Mouse (Mus musculus) liver, embryonic 16.5 days (tissue): Measurements from ENCODE around the gene Pax2. TPM values are rescaled to one million over a fixed set of nuclear protein-coding genes. Genes with fewer than 3 reads are reported as not detected.

ENCODE experiments used
- ATAC-seq: fragments of 200-750 bp; cut with Nextera tagmentation; 2 replicates; pipeline ENCODE4 v1.8.0; 2017; ENCODE audit warnings: low read depth, mild to moderate bottlenecking, moderate number of reproducible peaks, moderate library complexity
- H3K27ac ChIP-seq: fragments of 300-500 bp; sonication (generic); 2 replicates; pipeline ENCODE4 v1.5.1; 2014; ENCODE audit warnings: mild to moderate bottlenecking, low read length
- H3K27me3 ChIP-seq: fragments of 300-500 bp; sonication (generic); 2 replicates; pipeline ENCODE4 v1.6.1; 2014; ENCODE audit warnings: low read depth, low read length, mixed read lengths; ENCODE audit not compliant: control insufficient read depth, insufficient read depth
- H3K36me3 ChIP-seq: fragments of 300-500 bp; sonication (generic); 2 replicates; pipeline ENCODE4 v1.6.1; 2014; ENCODE audit warnings: mild to moderate bottlenecking; ENCODE audit not compliant: control insufficient read depth, insufficient read depth
- H3K4me1 ChIP-seq: fragments of 300-500 bp; sonication (generic); 2 replicates; pipeline ENCODE4 v1.6.1; 2014; ENCODE audit warnings: low read depth, low read length, mixed read lengths; ENCODE audit not compliant: control insufficient read depth
- H3K4me2 ChIP-seq: fragments of 300-500 bp; sonication (generic); 2 replicates; pipeline ENCODE4 v1.6.1; 2014; ENCODE audit warnings: low read depth, low read length, mixed read lengths
- H3K4me3 ChIP-seq: fragments of 300-500 bp; sonication (generic); 2 replicates; pipeline ENCODE4 v1.5.1; 2014; ENCODE audit warnings: low read depth, mild to moderate bottlenecking, low read length
- H3K9ac ChIP-seq: fragments of 300-500 bp; sonication (generic); 2 replicates; pipeline ENCODE4 v1.6.1; 2014; ENCODE audit warnings: low read depth, low read length
- H3K9me3 ChIP-seq: fragments of 300-500 bp; sonication (generic); replicated peaks from 2 replicates; pipeline ENCODE4 v1.6.1; 2016; ENCODE audit warnings: low read length; ENCODE audit not compliant: control insufficient read depth
- WGBS: fragments of 180-500 bp; shearing (Covaris S2); extraction: QIAGEN DNeasy Blood & Tissue Kit; methylation state at CpG from one replicate; pipeline ENCODE4 v1.1.7; 2014; ENCODE audit not compliant: insufficient replicate concordance; 5-methylcytosine and 5-hydroxymethylcytosine counted together
- polyA plus RNA-seq: library from polyadenylated mRNA; unstranded; fragments of >200 nt; fragmentation: Nextera tagmentation; extraction: Ambion mirVana; gene quantifications from 2 replicates; pipeline ENCODE4 v1.2.1, GENCODE M21; 2015

Pax2 gene
- polyA plus RNA-seq, 1 experiment from 2014 or later: not detected

- no peaks in the 10 kb centered on the region for H3K9me3 ChIP-seq
- ATAC-seq: no peak
- H3K4me1 ChIP-seq: no peaks in the 10 kb centered on the region
- H3K27me3 ChIP-seq: peaks cover 66% of the 10 kb centered on the region
- H3K9ac ChIP-seq: no peak overlapping the region
- no peak overlapping the region for H3K27ac ChIP-seq
- H3K4me3 ChIP-seq: no peak overlapping the region
- no peaks in the 10 kb centered on the region for H3K36me3 ChIP-seq
- WGBS: 2% methylated on average over 21 of the region's 21 CpGs
- no peak overlapping the region for H3K4me2 ChIP-seq
These were observed 21.7 kb upstream of the Pax2 start for GRCm38 (mm10) chr19:44734116-44734515.

DNA sequence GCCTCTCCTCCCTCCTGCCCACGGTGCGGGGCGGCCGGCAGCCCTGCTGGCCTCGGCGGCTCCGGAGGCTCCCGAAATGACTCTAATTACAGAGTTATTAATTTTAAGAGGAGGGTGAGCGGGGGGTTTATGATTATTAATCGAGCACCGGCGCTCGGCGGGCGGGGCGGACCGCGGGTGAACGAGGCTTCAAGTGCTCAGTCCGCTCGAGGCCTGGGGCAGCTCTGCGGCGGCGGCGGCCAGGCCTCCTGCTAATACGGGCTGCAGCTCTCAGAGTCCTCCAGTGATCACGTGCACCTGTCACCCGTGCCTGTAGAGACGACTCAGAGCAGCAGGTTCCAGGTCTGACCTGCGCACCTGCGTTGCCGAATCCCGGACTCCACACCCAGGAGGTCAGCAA, 21.2 kb upstream of the Pax2 start:
- no peak overlapping the region for H3K4me2 ChIP-seq

DNA sequence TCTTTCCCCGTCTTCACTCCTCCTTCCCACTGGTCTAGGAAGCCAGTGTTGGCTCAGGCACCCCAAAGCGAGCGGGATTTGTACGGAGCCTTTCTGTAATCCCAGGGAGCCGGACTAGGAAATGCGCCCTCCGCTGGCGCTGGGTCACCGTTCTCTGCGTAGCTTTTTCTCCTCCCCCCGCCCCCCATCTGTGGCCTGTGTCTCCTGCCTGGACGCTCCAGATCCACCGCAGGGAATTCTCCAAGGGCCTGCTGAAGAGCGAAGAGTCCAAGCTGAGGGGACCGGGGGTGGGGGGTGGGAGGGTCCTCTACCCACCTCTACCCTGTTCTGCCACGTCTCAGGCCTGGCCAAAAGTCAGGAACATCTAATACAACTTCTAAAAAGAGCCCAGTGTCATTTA, 15.5 kb upstream of the Pax2 start:
- ATAC-seq: no peak
- H3K9me3 ChIP-seq: no peaks in the 10 kb centered on the region
- no peaks in the 10 kb centered on the region for H3K4me1 ChIP-seq
- no peak overlapping the region for H3K9ac ChIP-seq
- no peak overlapping the region for H3K27ac ChIP-seq
- peaks cover 89% of the 10 kb centered on the region for H3K27me3 ChIP-seq
- H3K36me3 ChIP-seq: no peaks in the 10 kb centered on the region
- 3% methylated on average over 16 of the region's 16 CpGs for WGBS
- no peak overlapping the region for H3K4me2 ChIP-seq
- no peak overlapping the region for H3K4me3 ChIP-seq

More for the DNA sequence above, 21.2 kb upstream of the Pax2 start:
- no peaks in the 10 kb centered on the region for H3K9me3 ChIP-seq
- no peaks in the 10 kb centered on the region for H3K36me3 ChIP-seq
- H3K4me1 ChIP-seq: no peaks in the 10 kb centered on the region
- no peak overlapping the region for H3K27ac ChIP-seq
- no peak for ATAC-seq
- no peak overlapping the region for H3K9ac ChIP-seq
- no peak overlapping the region for H3K4me3 ChIP-seq
- WGBS: 4% methylated on average over 33 of the region's 33 CpGs
- peaks cover 71% of the 10 kb centered on the region for H3K27me3 ChIP-seq

GRCm38 (mm10) chr19:44741091-44741763, 14.6 kb upstream of the Pax2 start:
- peak overlapping the region; percentile 39; the same call in 1 of the 2 replicates for H3K4me2 ChIP-seq
- peaks cover 91% of the 10 kb centered on the region for H3K27me3 ChIP-seq
- 1% methylated on average over 48 of the region's 48 CpGs for WGBS
- no peaks in the 10 kb centered on the region for H3K4me1 ChIP-seq
- H3K9me3 ChIP-seq: no peaks in the 10 kb centered on the region
- H3K36me3 ChIP-seq: no peaks in the 10 kb centered on the region
- no peak overlapping the region for H3K27ac ChIP-seq
- H3K4me3 ChIP-seq: peak overlapping the region; percentile 25
- no peak overlapping the region for H3K9ac ChIP-seq
- no peak for ATAC-seq

- Histone ChIP-seq H3K4me1 (no peaks in the 10 kb centered on the region), H3K9ac (no peak overlapping the region), H3K36me3 (no peaks in the 10 kb centered on the region), H3K9me3 (no peaks in the 10 kb centered on the region), H3K27ac (no peak overlapping the region), H3K4me3 (peak overlapping the region; percentile 25; the same call in 1 of the 2 replicates), H3K4me2 (peak overlapping the region; percentile 39; the same call in 1 of the 2 replicates), H3K27me3 (peaks cover 91% of the 10 kb centered on the region)
- WGBS: 2% methylated on average over 13 of the region's 13 CpGs
- no peak for ATAC-seq
These were observed 14.1 kb upstream of the Pax2 start for GRCm38 (mm10) chr19:44741764-44742127.

DNA sequence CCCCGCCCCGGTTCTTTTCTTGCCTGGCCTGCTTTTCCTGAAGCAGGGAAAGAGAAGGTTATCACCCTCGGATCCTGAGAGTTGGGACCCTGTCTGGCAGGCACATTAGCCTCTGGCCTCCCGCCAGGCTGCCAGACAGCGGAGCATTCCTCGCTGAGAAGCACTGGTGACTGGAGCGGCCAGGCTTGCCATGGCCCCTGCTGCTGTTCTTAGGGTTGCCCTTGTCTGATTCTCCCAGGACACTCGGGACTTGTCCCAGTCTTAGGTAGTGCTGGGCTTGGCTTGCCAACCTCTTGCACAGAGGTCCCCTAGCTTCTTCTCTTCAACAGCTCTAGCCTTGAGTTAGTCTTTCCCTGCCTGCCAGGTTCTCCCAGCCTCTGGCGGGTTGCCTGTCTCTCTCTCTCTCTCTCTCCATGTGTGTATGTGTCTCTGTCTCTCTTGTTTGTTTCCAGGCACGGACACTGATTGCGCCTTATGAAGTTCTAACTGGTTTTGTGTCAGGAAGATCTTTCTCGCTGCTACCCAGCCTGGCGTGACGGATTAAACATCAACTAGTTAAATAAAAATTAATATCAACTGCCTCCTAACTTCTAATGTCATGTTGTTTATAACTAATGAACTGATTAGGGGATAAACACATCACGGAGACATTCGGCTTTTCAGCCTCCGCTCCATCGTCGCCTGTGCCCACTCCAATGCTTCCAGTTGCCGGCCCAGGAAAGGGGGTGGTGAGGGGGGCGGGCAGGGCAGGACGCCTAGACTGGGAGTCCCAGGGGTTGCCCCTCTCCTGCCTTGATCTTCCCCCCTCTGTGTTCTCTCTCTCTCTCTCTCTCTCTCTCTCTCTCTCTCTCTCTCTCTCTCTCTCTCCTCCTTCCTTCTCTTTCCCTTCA, 13.5 kb upstream of the Pax2 start:
- WGBS: 1% methylated on average over 22 of the region's 22 CpGs
- H3K4me1 ChIP-seq: no peaks in the 10 kb centered on the region
- H3K27me3 ChIP-seq: peaks cover 91% of the 10 kb centered on the region
- H3K4me3 ChIP-seq: no peak overlapping the region
- H3K9me3 ChIP-seq: no peaks in the 10 kb centered on the region
- no peak overlapping the region for H3K4me2 ChIP-seq
- no peak overlapping the region for H3K27ac ChIP-seq
- H3K36me3 ChIP-seq: no peaks in the 10 kb centered on the region
- H3K9ac ChIP-seq: no peak overlapping the region
- no peak for ATAC-seq

- H3K36me3 ChIP-seq: no peaks in the 10 kb centered on the region
- no peaks in the 10 kb centered on the region for H3K9me3 ChIP-seq
- no peak for ATAC-seq
- no peak overlapping the region for H3K4me3 ChIP-seq
- no peak overlapping the region for H3K9ac ChIP-seq
- no peak overlapping the region for H3K4me2 ChIP-seq
- H3K27ac ChIP-seq: no peak overlapping the region
- no peaks in the 10 kb centered on the region for H3K4me1 ChIP-seq
- peaks cover 92% of the 10 kb centered on the region for H3K27me3 ChIP-seq
- WGBS: 0% methylated on average over 2 of the region's 2 CpGs
These were observed 12.8 kb upstream of the Pax2 start for GRCm38 (mm10) chr19:44743021-44743415.

DNA sequence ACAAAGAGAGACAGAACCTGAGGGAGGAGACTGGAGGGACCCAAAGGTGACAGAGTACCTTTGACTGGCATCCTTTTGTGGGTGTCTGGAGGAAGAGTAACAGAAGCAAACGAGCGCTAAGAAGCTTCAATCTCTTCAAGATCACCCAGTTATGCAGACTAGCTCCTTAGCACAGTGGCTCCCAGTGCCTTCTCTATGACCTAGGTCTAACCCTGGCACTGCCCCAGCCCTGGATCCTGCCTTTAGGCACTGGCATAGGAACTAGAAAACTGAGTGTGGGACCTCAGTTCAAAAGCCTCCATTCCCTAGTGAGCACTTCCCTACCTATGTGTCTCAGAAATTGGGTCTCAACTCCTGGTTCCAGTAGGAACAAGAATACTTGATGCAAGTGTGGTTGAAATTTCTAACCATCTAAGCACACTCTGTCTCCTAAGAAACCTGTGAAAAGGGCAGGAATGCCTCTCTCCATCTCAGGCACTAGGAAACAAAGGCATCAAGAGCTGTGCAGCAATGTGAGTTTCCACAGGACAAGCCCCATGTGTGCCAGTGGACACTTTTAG, 11.8 kb upstream of the Pax2 start:
- WGBS: 0% methylated on average over 2 of the region's 2 CpGs
- ATAC-seq: no peak

GRCm38 (mm10) chr19:44745741-44746140, 10.1 kb upstream of the Pax2 start:
- H3K27me3 ChIP-seq: peaks cover 97% of the 10 kb centered on the region
- no peaks in the 10 kb centered on the region for H3K36me3 ChIP-seq
- H3K27ac ChIP-seq: no peak overlapping the region
- no peak overlapping the region for H3K9ac ChIP-seq
- H3K4me1 ChIP-seq: no peaks in the 10 kb centered on the region
- no peak for ATAC-seq
- no peak overlapping the region for H3K4me2 ChIP-seq
- H3K9me3 ChIP-seq: no peaks in the 10 kb centered on the region
- H3K4me3 ChIP-seq: no peak overlapping the region
- 2% methylated on average over 6 of the region's 6 CpGs for WGBS

More for the DNA sequence above, 11.8 kb upstream of the Pax2 start:
- Histone ChIP-seq H3K27ac (no peak overlapping the region), H3K4me3 (no peak overlapping the region), H3K4me2 (no peak overlapping the region), H3K4me1 (no peaks in the 10 kb centered on the region), H3K36me3 (no peaks in the 10 kb centered on the region), H3K9me3 (no peaks in the 10 kb centered on the region), H3K9ac (no peak overlapping the region), H3K27me3 (peaks cover 96% of the 10 kb centered on the region)
